Mouse (Mus musculus) kidney, postnatal 36 days (tissue): ENCODE measurements at regions not wholly inside any gene's neighbourhood (a gene's known extent, or its start where the extent isn't known, plus 50 kb on each side); places are given as distances from the start of the nearest gene placed in this dataset.
A peak's percentile ranks its signal among the peaks of the same experiment; 100 is the strongest.

Source experiments
- DNase-seq, 2 experiments: peaks; one replicate each; pipeline ENCODE4 v3.0.0; 2021 to 2022; ENCODE audit warnings: mixed read lengths in 2 of 2

GRCm38 (mm10) chr10:117940441-117941265 lies 94.8 kb upstream of the Rap1b start:
- DNase-seq = peak; percentile 33 to 68

GRCm38 (mm10) chr10:117941266-117941651 lies 95.4 kb upstream of the Rap1b start:
- DNase-seq = no peak

DNA sequence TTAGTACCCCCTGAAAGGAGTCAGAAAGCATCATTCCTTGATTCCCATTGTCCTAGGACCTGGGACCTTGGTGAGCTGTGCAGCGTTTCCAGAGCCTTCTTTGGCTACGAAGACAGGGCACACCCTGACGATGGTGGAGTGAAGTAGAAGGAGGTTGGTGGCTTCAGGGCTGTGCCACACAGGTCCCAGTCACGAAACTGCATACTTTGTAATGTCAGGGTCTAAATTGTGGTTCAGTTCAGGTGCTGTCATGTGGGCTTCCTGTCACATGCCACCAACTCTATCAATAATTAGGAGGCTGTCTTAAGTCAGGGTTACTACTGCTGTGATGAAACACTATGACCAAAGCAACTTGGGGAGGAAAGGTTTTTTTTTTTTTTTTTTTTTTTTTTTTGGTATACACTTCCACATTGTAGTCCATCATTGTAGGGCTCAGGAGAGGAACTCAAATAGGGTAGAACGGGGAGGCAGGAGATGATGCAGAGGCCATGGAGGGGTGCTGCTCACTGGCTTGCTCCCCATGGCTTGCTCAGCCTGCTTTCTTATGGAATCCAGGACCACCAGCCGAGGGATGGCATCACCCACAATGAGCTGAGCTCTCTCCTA lies 98.0 kb upstream of the Rap1b start:
- DNase-seq = no peak

DNA sequence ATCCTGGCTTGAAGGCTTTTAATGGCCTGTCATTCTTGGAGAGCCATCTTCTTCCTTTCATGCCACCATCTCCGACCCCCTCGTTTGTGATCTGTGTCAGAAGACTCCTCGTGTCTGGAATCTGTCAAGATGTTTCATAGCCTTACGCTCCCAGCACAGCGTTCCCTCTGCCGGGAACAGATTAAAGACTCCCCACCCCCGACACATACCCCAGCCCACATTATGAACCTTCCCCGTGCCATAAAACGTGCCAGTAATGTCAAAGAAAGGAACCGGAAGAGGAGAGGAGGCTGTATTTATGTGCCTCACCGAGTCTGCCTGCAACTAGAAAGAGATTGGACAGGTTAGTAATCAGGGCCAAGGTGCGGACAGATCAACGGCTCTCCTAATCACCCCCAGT lies 101.4 kb upstream of the Rap1b start:
- DNase-seq = no peak

- no peak for DNase-seq
Measured at GRCm38 (mm10) chr10:117947911-117948310, 102.1 kb upstream of the Rap1b start.

GRCm38 (mm10) chr10:117952116-117953025 lies 106.5 kb upstream of the Rap1b start:
- DNase-seq = peak in 1 of 2 experiments; percentile 33

GRCm38 (mm10) chr10:117953026-117953711 lies 107.3 kb upstream of the Rap1b start:
- no peak for DNase-seq

GRCm38 (mm10) chr10:117956174-117956950 lies 110.5 kb upstream of the Rap1b start:
- DNase-seq = no peak

DNA sequence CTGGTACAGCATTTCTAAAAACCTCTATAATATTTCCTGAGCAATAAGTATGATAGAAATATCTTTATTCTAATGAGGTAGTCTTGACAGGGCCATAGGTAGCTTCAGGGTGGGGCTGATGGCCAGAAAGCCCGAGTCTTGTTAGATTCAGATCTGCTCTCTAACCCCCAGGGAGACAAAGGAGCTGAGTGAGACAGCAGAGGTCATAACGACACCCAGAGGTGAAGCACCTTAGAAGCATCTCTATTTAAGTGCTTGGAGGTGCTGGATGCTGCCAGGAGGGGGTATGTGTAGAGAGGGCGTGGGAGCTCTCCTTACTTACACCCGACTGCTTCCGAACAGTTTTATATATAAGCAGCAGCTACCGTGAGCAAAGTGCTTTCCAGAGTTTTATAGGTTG lies 128.9 kb upstream of the Rap1b start:
- no peak for DNase-seq

DNA sequence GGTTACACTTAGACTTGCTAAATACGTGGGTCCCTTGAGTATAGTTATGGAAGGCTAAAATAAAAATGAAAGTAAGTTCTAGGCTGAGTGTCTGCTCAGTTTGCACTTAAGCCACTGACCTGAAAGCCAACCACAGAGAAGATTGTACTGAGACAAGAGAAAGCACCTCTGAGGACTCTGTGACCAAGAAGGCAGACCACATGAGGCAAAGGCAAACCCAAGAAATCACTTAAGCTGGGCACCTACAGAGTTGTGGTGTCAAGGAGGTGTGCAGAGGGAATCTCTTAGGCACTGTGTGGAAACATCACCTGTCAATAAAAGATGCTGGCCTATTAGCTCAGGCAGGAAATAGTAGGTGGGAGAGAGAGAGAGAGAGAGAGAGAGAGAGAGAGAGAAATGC lies 129.6 kb upstream of the Rap1b start:
- DNase-seq = no peak

- no peak for DNase-seq
Measured at GRCm38 (mm10) chr10:117979091-117979490, 133.3 kb upstream of the Rap1b start.

DNA sequence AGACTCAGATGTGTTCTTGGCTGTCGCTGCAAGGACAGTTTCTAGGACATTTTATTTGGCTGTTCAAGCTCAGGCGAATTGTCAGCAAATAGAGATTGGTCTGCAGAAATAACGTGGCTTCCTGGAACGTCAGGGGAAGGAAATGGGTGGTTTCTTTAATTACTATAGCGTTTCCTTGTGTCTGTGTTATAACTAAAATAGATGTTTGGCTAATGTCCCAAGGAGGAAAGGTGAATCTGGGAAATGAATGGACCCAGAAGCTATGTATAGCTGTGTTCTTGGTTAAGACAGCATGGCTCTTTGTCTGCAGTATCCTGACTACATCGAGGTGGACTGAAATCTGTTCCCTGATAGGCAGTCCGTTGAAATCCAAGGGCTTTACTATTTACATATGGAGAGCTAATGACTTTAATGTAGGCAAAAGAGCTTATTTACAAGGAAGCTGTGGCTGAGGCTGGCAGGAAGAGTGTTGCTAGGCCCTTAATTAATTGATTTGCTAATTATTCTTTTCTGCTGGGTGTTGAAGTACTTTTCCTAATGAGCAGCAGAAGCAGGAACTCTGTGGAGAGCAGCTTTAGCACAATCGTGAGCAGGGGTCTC lies 136.9 kb upstream of the Rap1b start:
- DNase-seq = peak; percentile 43 to 74

DNA sequence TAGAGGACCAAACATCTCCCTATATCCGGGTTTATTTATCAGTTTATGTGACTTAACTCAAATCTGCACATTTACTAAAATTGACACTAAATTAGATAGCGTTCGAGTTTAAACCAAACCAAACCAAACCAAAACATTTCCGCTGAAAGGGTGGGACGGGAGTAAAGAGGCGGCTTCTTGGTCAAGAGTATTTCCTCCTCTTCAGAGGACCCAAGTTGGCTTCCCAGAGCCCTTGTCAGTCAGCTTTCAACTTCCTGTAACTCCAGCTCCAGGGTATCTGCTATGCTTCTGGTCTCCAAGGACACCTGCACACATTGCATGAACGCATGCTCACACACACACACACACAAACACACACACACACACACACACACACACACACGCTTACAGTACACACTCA lies 137.4 kb upstream of the Rap1b start:
- peak; percentile 29 to 50 for DNase-seq

DNA sequence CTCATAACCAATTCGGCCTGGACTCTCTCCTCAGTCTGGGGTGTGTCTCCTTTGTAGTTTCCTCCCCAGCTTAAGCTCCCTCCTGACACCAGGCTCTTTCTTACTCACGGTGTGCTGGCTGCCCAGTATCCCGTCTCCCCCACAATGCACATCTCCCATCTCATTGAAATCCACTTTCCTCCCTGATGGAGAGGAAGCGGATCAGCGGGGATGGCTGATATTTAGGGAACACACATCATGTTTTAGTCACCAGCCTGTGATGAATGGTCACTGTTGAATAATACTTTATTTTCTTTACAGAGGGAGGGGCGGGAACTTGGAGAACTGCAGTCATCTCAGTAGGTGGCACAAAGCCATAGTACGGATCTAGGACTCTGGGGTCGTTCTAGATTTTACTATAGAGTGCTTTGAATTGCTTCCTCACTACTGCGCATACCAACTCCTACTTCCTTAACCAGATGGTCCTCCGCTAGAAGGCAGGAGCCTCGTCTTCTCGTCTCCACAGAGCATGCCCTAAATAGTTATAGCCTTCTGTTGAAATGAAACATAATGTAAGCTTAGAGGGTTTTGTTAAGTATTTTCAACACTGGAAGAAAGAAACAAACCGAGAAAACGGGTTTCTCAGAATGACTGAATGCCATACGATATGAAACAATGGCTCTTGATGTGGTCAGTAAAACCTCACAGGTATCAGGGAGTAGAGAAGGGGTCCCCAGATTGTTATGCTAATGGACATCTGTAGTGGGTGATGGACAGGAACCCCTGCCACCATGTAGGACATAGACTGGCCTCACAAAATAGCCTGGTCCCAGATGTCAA lies 139.2 kb upstream of the Rap1b start:
- DNase-seq = peak in 1 of 2 experiments; percentile 44

DNA sequence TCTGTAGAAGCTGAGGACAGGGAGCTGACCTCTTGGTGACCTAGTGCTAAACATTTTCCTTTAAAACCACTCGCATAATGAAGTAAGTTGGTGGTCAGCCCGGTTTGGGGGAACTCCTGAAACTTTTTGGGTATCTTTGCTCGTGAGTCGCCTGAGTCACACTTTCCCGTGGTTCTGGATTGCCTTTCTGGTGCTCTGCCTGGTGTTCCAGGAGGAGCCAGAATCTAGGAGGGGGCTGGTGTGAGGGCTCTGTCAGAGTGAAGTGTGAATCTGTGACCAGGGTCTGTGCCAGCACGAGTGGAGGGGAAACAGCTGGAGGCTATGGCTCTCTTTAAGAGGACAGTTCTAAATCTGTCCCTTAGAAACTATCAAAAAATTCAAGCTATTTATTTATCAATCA lies 141.8 kb upstream of the Rap1b start:
- DNase-seq = no peak

- DNase-seq = no peak
Measured at GRCm38 (mm10) chr10:117988076-117988475, 142.2 kb upstream of the Rap1b start.

DNA sequence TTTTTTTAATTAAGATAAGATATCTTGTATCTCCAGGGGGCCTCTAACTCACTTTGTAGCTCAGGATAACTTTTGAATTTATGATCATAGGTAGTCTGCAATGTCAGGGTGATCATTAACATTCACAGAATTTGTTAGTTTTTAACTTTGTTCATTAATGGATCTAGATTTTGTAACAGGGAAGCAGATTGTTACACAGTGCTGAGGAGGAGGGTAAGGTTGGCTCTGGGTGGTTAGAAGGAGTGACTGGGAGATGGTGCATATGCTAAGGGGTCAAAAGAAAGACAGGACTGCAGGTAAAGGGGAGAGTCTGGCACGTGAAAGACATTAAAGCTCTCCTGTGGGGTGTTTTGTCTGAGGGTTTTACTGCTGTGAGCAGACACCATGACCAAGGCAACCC lies 145.3 kb upstream of the Rap1b start:
- no peak for DNase-seq

GRCm38 (mm10) chr10:117992317-117992716 lies 146.5 kb upstream of the Rap1b start:
- DNase-seq = no peak

- DNase-seq = no peak
Measured at GRCm38 (mm10) chr10:117993809-117994208, 147.8 kb upstream of the Mdm1 start.

DNA sequence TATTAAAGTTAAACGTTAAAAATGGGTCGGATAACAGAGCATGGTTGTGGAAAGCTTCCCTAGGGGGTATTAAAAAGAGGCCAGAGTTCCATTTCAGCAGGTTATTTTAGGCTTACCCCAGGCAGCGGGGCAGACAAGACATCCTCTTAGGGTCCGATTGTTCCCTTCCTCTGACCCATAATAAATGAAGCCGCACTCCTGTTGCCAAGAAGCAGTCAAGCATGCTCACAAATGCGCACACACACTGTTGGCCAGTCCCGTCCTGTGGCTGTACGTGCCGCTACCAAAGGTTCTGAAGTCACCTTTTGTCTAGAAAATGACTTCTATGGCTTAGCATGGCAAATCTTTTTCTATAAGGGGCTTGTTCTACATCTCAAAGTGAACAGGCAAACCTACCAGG lies 146.8 kb upstream of the Mdm1 start:
- peak; percentile 43 to 70 for DNase-seq

DNA sequence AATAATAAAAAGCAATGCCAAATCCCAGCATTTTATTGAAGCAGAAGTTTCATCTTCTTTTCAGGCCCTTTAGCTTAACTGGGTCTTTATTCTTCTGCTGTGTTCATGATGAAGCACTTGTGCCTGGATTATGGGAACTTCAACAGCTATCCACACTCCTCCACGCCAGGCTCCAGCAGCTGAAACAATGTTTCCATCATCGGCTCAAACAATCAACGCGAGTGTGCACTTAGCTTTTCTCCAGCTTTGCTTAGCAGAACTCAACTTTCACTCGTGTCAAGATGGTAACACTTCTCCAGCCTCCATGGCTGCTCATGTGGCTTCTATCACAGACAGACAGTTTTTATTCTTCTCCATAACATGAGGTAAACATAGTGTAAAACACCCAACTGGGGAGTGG lies 143.8 kb upstream of the Mdm1 start:
- DNase-seq = no peak
